Mouse (Mus musculus) ovary, postnatal 36 days (tissue): ENCODE data around the gene Hydin.
"Not testable (repeated sequence)": the region's sequence is repeated elsewhere in the genome, so short reads cannot be mapped to it uniquely, and the experiment has no call there.

Source experiments
- DNase-seq: peaks from one replicate; pipeline ENCODE4 v3.0.0; 2022; ENCODE audit warnings: low spot score, mixed read lengths

The Hydin gene

GRCm38 (mm10) chr8:110333376-110333775, 66.6 kb downstream of the Hydin start:
- DNase-seq: no peak

- no peak for DNase-seq
These were observed 72.7 kb downstream of the Hydin start for GRCm38 (mm10) chr8:110339447-110339846.

- no peak for DNase-seq
These were observed 73.4 kb downstream of the Hydin start for GRCm38 (mm10) chr8:110340090-110340703.

- DNase-seq: no peak
These were observed 79.1 kb downstream of the Hydin start for GRCm38 (mm10) chr8:110345697-110346394.

GRCm38 (mm10) chr8:110346915-110347314, 80.1 kb downstream of the Hydin start:
- DNase-seq: no peak

- DNase-seq: no peak
These were observed 83.9 kb downstream of the Hydin start for GRCm38 (mm10) chr8:110350725-110351124.

GRCm38 (mm10) chr8:110351909-110352308, 85.1 kb downstream of the Hydin start:
- DNase-seq: no peak

GRCm38 (mm10) chr8:110362975-110363374, 96.2 kb downstream of the Hydin start:
- DNase-seq: no peak

- DNase-seq: peak; percentile 13
These were observed 106.1 kb downstream of the Hydin start for GRCm38 (mm10) chr8:110372836-110373235.

- no peak for DNase-seq
These were observed 106.9 kb downstream of the Hydin start for GRCm38 (mm10) chr8:110373695-110374094.

- peak; percentile 10 for DNase-seq
These were observed 116.0 kb downstream of the Hydin start for GRCm38 (mm10) chr8:110382751-110383150.

GRCm38 (mm10) chr8:110384632-110385031, 117.9 kb downstream of the Hydin start:
- not testable (repeated sequence) for DNase-seq

GRCm38 (mm10) chr8:110395656-110396055, 128.9 kb downstream of the Hydin start:
- no peak for DNase-seq

- no peak for DNase-seq
These were observed 133.8 kb downstream of the Hydin start for GRCm38 (mm10) chr8:110400536-110400935.

GRCm38 (mm10) chr8:110402311-110402710, 135.5 kb downstream of the Hydin start:
- no peak for DNase-seq

- DNase-seq: no peak
These were observed 137.7 kb downstream of the Hydin start for GRCm38 (mm10) chr8:110404516-110404915.

GRCm38 (mm10) chr8:110415121-110415520, 148.3 kb downstream of the Hydin start:
- no peak for DNase-seq

GRCm38 (mm10) chr8:110416931-110417330, 150.2 kb downstream of the Hydin start:
- no peak for DNase-seq

GRCm38 (mm10) chr8:110417801-110418200, 151.0 kb downstream of the Hydin start:
- DNase-seq: no peak

- no peak for DNase-seq
These were observed 152.9 kb downstream of the Hydin start for GRCm38 (mm10) chr8:110419711-110420110.

- DNase-seq: no peak
These were observed 153.4 kb downstream of the Hydin start for GRCm38 (mm10) chr8:110420221-110420620.

GRCm38 (mm10) chr8:110424146-110424545, 157.4 kb downstream of the Hydin start:
- DNase-seq: no peak

- no peak for DNase-seq
These were observed 164.6 kb downstream of the Hydin start for GRCm38 (mm10) chr8:110431340-110431739.

- DNase-seq: no peak
These were observed 173.8 kb downstream of the Hydin start for GRCm38 (mm10) chr8:110440528-110440927.
